Mouse (Mus musculus) adrenal gland, adult (tissue): Measurements from ENCODE around the gene Antxr2.

Source experiments
- DNase-seq, 2 experiments: peaks; one replicate each; pipeline ENCODE4 v3.0.0; 2022 to 2023; ENCODE audit warnings: low spot score in 1 of 2; ENCODE audit not compliant: inconsistent age in 2 of 2

Antxr2 gene

DNA sequence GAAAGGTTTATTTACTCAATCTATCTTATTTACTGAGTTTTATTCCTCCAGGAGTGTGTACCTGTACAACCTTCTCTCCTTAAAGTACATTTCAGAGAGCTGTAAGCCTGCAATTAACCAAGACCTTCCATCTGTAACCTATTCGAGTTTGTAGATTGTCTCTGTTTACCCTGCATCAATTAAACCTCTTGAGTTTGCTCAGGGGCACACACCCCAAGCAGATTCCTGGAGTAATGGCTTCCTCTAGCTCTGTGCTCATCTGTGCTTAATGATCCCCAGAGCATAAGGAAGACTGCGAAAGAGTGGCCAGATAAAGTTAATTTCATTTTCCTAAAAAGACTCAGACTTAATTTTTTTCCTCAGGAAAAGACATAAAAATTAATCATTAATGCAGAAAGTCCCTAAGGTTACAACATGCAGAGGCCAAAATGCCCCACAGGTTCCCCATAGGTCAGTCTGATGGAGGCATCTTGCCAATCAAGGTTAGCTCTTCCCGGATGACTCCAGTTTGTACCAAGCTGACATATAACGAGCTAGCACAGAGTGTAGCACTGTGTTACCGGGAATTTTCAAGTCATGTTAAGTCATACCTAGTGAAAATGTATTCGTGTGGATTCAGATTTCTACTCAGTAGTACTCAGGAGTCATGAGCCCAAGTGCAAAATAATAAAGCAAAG is 34.2 kb downstream of the Antxr2 start:
- DNase-seq, result no peak

- no peak for DNase-seq
Observed at GRCm38 (mm10) chr5:97995881-97996280, 35.0 kb downstream of the Antxr2 start.

DNA sequence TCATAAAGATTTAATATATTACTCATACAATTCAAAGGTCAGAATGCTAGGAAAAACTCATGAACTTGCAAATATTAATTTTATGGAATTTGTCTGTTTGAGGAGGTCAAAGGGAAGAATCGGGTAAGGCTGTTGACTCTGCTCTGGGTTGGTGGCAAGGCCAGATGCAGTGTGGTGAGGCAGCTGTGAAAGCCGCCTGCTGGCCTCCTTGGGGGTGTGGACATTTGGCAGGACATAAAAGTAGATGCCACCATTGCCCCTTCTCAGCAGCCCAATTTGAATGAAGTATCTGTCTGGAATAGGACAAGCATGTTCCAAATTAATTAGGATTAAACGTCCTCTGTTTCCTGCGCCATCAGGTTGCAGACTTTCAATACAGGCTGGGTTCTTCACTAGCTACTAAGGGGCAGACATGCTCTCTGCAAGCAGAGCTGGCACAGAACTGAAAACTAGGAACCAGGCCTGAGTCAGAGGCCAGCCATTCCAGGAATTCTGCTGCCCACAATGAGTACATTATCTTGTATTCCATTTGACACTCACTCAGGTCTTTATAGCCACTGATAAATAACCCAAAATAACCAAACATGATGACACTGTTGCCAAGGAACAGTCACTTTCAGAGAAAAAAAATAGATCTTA is 44.1 kb downstream of the Antxr2 start:
- DNase-seq, result peak; percentile 40 to 75

DNA sequence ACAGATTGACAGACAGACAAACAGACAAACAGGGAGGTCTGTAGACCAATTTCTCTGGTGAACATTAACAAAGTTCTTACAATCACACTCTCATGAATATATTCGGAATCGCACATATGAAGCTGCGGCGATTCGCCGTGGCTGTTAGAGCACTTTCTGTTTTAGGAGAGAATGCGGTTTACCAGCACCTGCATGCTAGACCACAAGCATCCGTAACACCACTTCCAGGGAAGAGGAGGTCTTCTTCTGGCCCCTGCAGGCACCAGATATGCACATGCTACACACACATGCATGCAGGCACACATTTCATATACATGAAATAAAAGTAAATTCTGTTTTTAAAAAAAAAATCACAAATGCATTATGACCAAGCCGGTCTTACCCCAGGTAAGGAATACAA is 47.5 kb downstream of the Antxr2 start:
- no peak for DNase-seq

DNA sequence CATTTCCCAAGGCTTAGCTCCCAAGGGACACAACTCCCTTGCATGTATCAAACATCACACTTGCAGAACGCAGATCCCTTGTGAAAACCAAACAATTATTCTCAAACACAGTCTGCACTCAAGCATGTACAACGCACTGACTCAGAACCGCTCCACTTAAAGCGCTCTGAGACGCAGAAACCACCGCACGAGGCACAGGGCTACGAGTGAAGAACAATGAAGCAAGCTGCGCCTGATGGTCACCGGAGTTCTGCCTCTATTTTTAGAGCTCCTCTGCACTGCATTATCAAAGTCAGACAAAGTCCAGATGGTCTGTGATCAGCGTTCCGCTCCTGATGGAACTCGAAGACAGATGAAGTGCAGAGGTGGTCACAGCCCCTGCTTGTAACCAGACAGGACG is 50.4 kb downstream of the Antxr2 start:
- DNase-seq, result peak in 1 of 2 experiments; percentile 18

DNA sequence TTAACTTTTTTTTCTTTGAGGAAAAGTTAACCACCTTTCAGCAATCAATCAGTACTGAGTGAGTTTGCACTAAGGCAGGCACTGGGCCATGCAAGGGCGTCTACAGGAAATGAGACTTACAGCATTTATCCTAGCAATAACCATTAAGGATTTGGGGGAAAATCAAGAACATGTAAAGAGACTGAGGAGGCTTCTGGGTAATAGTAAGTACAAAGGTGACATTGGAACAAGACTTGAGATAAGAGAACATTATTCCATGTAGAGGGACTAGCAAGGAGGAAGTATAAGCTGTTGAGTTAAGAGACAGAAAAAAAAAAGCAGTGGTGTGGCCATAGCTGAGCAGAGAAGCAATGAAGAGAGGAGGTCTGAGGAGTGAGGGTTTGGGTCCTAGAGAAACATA is 57.5 kb downstream of the Antxr2 start:
- DNase-seq, result no peak

DNA sequence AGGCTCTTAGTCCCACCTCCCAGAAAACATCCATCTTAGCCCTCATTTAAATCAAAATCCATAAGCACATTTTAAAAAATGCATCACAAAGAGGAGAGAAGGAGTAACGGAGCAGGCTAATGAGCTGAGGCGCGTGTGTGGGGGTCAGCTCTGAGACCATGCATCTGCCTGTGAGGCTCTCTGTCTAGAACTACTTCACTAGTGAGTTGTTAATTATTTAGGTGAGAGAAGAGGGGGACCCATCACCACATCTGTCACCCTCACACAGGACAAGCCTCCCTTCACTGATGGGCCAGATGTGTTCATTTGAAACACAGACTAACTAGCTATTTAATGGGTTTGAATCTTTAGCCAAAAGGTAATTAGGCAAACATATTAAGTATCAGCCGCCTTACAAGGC is 58.8 kb downstream of the Antxr2 start:
- DNase-seq, result no peak

- no peak for DNase-seq
Observed at GRCm38 (mm10) chr5:97971236-97971635, 59.6 kb downstream of the Antxr2 start.

DNA sequence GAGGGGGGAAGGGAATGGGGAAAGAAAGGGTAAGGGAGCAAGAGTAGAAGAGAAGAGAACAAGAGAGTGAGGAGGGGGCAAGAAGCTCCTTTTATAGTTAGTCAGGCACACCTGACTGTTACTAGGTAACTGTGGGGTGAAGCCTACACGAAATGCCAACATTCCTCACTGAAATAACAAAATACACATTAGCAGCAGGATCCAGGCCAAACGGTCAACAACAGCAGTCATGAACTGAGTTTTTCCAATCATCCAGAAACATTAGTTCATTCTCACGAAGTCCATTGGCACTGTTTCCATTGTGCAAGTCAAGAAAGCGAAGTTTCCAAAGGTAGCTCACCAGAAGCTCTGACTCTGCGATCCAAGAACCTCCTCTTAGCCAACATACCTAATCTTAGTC is 63.8 kb downstream of the Antxr2 start:
- DNase-seq, result no peak

- DNase-seq, result no peak
Observed at GRCm38 (mm10) chr5:97966101-97966500, 64.7 kb downstream of the Antxr2 start.

GRCm38 (mm10) chr5:97964444-97964843 is 66.4 kb downstream of the Antxr2 start:
- DNase-seq, result no peak

- DNase-seq, result no peak
Observed at GRCm38 (mm10) chr5:97962512-97962911, 68.3 kb downstream of the Antxr2 start.

GRCm38 (mm10) chr5:97961786-97962185 is 69.1 kb downstream of the Antxr2 start:
- DNase-seq, result no peak

- no peak for DNase-seq
Observed at GRCm38 (mm10) chr5:97959651-97960050, 71.2 kb downstream of the Antxr2 start.

DNA sequence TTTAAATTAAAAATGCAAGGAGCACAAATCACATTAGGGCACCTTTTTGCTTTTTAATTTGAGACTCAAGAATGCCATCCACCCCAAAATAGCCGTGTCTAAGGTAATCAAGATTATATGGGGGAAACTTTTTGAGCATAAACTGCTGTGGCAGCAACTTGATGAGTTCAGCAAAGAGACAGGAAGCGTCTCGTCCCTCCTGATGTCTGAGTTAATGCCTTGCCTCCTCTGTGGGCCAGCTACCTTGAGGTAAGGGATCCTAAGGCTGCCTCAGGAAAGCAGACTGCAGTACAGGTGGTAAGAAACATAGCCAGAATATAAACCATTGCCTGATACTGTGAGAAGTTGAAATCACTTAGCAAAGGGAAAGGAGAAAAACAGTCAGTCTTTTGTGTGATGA is 71.8 kb downstream of the Antxr2 start:
- DNase-seq, result no peak

DNA sequence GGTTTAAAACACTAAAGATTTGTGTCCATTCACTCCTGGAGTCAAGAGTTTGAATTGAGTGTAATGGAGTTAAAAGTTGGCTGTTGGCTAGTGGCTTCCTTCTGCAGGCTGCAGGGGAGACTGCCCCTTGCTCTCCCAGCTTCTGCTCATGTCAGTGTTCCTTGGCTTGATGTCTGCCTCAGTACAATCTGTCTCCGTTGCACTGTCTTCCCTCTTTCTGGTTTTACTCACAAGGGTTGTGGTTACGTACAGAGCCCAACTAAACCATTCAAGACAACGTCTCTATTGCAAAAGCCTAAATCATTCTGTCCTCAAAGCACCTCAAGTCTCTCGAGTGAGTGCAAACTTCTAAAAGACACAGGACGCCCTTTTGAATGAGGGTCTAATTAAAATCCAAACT is 73.3 kb downstream of the Antxr2 start:
- DNase-seq, result no peak

- DNase-seq, result no peak
Observed at GRCm38 (mm10) chr5:97954193-97954772, 76.6 kb downstream of the Antxr2 start.

GRCm38 (mm10) chr5:97953241-97953920 is 77.5 kb downstream of the Antxr2 start:
- no peak for DNase-seq

GRCm38 (mm10) chr5:97947261-97947660 is 83.6 kb downstream of the Antxr2 start:
- DNase-seq, result no peak

DNA sequence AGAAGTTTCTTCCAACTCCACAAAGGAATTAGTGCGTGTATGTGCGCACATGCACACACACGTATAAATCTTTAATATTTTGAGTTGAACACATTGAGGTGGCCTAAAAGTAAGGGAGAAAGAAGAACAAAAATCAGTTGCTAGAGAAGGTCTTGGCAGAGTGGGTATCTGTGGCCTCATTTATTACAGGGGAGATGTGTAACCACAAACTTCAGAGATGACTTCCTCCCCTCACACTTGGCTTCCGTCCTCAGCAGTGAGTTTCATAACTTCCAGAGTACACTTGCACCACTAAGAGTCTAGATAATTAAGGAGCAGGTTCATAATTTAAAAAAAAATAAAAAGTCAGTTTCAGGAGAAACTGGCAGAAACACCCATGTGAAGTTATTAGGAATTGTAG is 84.6 kb downstream of the Antxr2 start:
- no peak for DNase-seq

DNA sequence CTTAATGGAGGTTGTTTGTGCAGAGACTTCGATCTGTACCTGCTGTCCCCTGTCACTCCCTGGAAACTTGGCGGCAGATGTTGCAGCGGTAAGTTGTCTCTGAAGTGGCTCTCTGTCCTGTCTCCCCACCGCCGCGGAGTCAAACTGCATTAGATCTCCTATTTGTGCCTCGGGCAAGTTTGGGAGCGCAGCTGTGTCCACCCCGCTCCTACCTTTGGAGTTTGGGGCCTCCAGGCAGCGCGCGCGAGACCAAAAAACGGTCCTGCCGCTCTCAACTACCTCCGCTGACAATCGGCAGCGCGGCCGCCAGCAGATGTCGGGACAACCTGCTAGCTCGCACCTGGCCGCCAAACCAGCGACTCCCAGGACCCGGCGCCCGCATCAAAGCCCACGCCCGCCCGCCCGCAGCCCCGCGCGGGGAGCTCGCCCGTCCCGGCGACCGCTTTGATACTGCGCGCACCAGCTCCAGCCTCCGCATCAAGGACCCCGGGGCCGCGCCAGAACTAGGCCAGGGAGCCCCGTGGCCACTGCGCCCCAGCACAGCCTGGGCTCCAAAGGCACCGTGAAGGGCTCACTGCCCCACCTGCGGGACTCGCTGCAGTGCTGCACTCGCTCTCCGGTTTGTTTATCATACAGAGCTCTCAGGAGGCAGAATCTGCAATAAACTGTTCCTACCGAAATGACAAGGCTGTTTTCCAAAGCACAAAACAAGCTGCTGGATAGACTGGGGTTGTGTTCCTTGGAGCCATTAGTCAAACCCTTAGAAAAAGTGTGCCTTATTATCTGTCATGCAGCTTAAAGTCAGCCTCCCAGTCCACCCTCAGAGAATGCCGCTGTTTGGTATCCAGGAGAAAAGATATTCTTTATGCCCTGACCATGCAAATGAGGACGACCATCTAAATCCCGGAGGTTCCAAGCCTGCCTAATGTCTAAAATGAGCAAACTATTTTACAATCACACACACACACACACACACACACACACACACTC is 95.4 kb downstream of the Antxr2 start:
- DNase-seq, result peak; percentile 23 to 73
